In the genomic region with DNA sequence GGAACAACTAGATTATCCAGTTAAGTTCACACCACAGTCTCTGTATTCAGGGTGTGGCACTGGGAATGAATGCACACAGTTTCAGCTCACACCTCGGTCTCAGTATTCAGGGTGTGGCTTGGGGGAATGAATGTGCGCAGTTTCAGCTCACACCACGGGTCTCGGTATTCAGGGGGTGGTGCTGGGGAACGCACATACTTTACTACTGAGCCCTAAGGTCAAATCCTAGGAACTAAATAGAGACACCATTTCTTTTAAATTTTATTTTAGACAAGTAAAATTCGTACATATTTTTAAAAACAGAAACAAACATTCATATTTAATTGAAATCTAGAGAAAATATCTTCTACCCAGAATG, we compare ENCODE assay signal across 8 mouse cellular contexts. TPM values are rescaled to one million over a fixed set of nuclear protein-coding genes. Genes with fewer than 3 reads are reported as not detected.
DNase-seq lines count a peak whose midpoint lies in the region; ATAC-seq lines count a peak whose summit lies in the region.

No protein-coding gene starts in this region.

- H3K9ac ChIP-seq in hindbrain, embryonic 11.5 days (ENCODE audit: low read depth, low read length), result no peak overlapping the region
- peak overlapping the region; percentile 19; the same call in 1 of the 2 replicates for H3K9ac ChIP-seq in hindbrain, embryonic 13.5 days
- H3K9ac ChIP-seq in midbrain, embryonic 14.5 days (replicated peaks; ENCODE audit: low read length), result no peak overlapping the region

- H3K4me1 ChIP-seq in hindbrain, embryonic 11.5 days (replicated peaks; ENCODE audit: control insufficient read depth, insufficient read depth, low read length), result peaks cover 6% of the 10 kb centered on the region
- H3K4me1 ChIP-seq in hindbrain, embryonic 10.5 days (replicated peaks), result peaks cover 86% of the 10 kb centered on the region
- peaks cover 90% of the 10 kb centered on the region for H3K4me1 ChIP-seq in hindbrain, embryonic 13.5 days (replicated peaks)
- H3K4me1 ChIP-seq in midbrain, embryonic 14.5 days (ENCODE audit: control insufficient read depth, insufficient read depth, low read length), result peaks cover 77% of the 10 kb centered on the region

- H3K4me2 ChIP-seq in hindbrain, embryonic 11.5 days (replicated peaks; ENCODE audit: low read depth, low read length), result no peak overlapping the region
- H3K4me2 ChIP-seq in hindbrain, embryonic 13.5 days, result peak overlapping the region; percentile 23
- peak overlapping the region; percentile 1; the same call in 1 of the 2 replicates for H3K4me2 ChIP-seq in midbrain, embryonic 14.5 days (ENCODE audit: low read length)

- ATAC-seq in hindbrain, embryonic 11.5 days (ENCODE audit: low FRiP score), result no peak
- ATAC-seq in hindbrain, embryonic 13.5 days (ENCODE audit: low FRiP score), result no peak
- no peak for ATAC-seq in midbrain, embryonic 14.5 days (ENCODE audit: low FRiP score, low TSS enrichment)

- no peak for DNase-seq in hindbrain, embryonic 11.5 days (ENCODE audit: low spot score)
- DNase-seq in hindbrain, embryonic 10.5 days (ENCODE audit: low spot score), result no peak
- DNase-seq in R1 (ENCODE audit: low read depth, low spot score), result peak; percentile 92
- DNase-seq in midbrain, embryonic 14.5 days, result no peak
- DNase-seq in layer of hippocampus, postnatal 14 days (ENCODE audit: low spot score in 2 of 2), result no peak
- no peak for DNase-seq in spleen, adult 18-20 months
- no peak for DNase-seq in thymus, postnatal 14 days

- WGBS in hindbrain, embryonic 11.5 days, result 64% methylated on average over 6 of the region's 6 CpGs
- 68% methylated on average over 6 of the region's 6 CpGs for WGBS in hindbrain, embryonic 10.5 days
- 42% methylated on average over 6 of the region's 6 CpGs for WGBS in hindbrain, embryonic 13.5 days
- 51% methylated on average over 6 of the region's 6 CpGs for whole genome bisulfite sequencing in midbrain, embryonic 14.5 days

- no peaks in the 10 kb centered on the region for H3K36me3 ChIP-seq in hindbrain, embryonic 11.5 days (ENCODE audit: control insufficient read depth, insufficient read depth, low read length)
- peaks cover 19% of the 10 kb centered on the region for H3K36me3 ChIP-seq in hindbrain, embryonic 10.5 days
- peaks cover 9% of the 10 kb centered on the region for H3K36me3 ChIP-seq in hindbrain, embryonic 13.5 days
- H3K36me3 ChIP-seq in midbrain, embryonic 14.5 days (ENCODE audit: control insufficient read depth, insufficient read depth, low read length), result 0 out of 2 replicates have a peak, but pooled peaks cover 6% of the 10 kb centered on the region

- H3K4me3 ChIP-seq in hindbrain, embryonic 11.5 days (ENCODE audit: low read depth, low read length), result no peak overlapping the region
- no peak overlapping the region for H3K4me3 ChIP-seq in hindbrain, embryonic 10.5 days
- peak overlapping the region; percentile 3; the same call in 1 of the 2 replicates for H3K4me3 ChIP-seq in hindbrain, embryonic 13.5 days
- no peak overlapping the region for H3K4me3 ChIP-seq in midbrain, embryonic 14.5 days (replicated peaks; ENCODE audit: low read depth, low read length)

- H3K9me3 ChIP-seq in hindbrain, embryonic 11.5 days (ENCODE audit: control insufficient read depth, low read length), result no peaks in the 10 kb centered on the region
- no peaks in the 10 kb centered on the region for H3K9me3 ChIP-seq in hindbrain, embryonic 10.5 days
- H3K9me3 ChIP-seq in hindbrain, embryonic 13.5 days, result no peaks in the 10 kb centered on the region
- H3K9me3 ChIP-seq in midbrain, embryonic 14.5 days (ENCODE audit: control insufficient read depth, low read length), result no peaks in the 10 kb centered on the region

- no peaks in the 10 kb centered on the region for H3K27me3 ChIP-seq in hindbrain, embryonic 11.5 days (ENCODE audit: control insufficient read depth, insufficient read depth, low read length)
- no peaks in the 10 kb centered on the region for H3K27me3 ChIP-seq in hindbrain, embryonic 10.5 days (ENCODE audit: insufficient read depth, poor library complexity, severe bottlenecking)
- no peaks in the 10 kb centered on the region for H3K27me3 ChIP-seq in hindbrain, embryonic 13.5 days
- no peaks in the 10 kb centered on the region for H3K27me3 ChIP-seq in midbrain, embryonic 14.5 days (ENCODE audit: control insufficient read depth, insufficient read depth, low read length)

- H3K27ac ChIP-seq in hindbrain, embryonic 11.5 days (ENCODE audit: low read depth, low read length), result peak overlapping the region; percentile 37; the same call in 1 of the 2 replicates
- H3K27ac ChIP-seq in hindbrain, embryonic 10.5 days, result no peak overlapping the region
- peak overlapping the region; percentile 61 for H3K27ac ChIP-seq in hindbrain, embryonic 13.5 days
- H3K27ac ChIP-seq in midbrain, embryonic 14.5 days (replicated peaks; ENCODE audit: low read depth, low read length), result 0 out of 2 replicates have a peak overlapping the region, but pooled peaks have one; percentile 0

RNA-seq across cellular contexts. Expression of gene Kmt2e, which starts 18.0 kb away (rescaled TPM):
- 121 and 122 TPM in 2 replicates for polyA plus RNA-seq in hindbrain, embryonic 11.5 days (2014; fragmentation: Nextera tagmentation; extraction: Ambion mirVana)
- polyA plus RNA-seq in hindbrain, embryonic 10.5 days (2016; fragmentation: Nextera tagmentation; extraction: Ambion mirVana), result 92.9 and 96.0 TPM in 2 replicates
- 169 and 170 TPM in 2 replicates for polyA plus RNA-seq in hindbrain, embryonic 13.5 days (2015; fragmentation: Nextera tagmentation; extraction: Ambion mirVana)
- 152 and 155 TPM in 2 replicates for polyA plus RNA-seq in midbrain, embryonic 14.5 days (2014; fragmentation: Nextera tagmentation; extraction: Ambion mirVana)
- total RNA-seq in layer of hippocampus, postnatal 14 days (2021), result 10 to 100 TPM; 93.2 to 96.7 TPM
